Mouse (Mus musculus) hindbrain, embryonic 16.5 days (tissue): Measurements from ENCODE around the gene Sugp2. TPM values are rescaled to one million over a fixed set of nuclear protein-coding genes. Genes with fewer than 3 reads are reported as not detected.
A peak's percentile ranks its signal among the peaks of the same experiment; 100 is the strongest.

ENCODE experiments used
- ATAC-seq: fragments of 200-750 bp; cut with Nextera tagmentation; 2 replicates; pipeline ENCODE4 v1.8.0; 2017; ENCODE audit warnings: moderate TSS enrichment, moderate library complexity
- H3K27ac ChIP-seq: fragments of 300-500 bp; sonication (generic); 2 replicates; pipeline ENCODE4 v1.5.1; 2014; ENCODE audit warnings: low read depth, mild to moderate bottlenecking, control low read depth, low read length, moderate library complexity
- H3K27me3 ChIP-seq: fragments of 300-500 bp; sonication (generic); replicated peaks from 2 replicates; pipeline ENCODE4 v1.6.1; 2014; ENCODE audit warnings: low read length; ENCODE audit not compliant: control insufficient read depth, insufficient read depth
- H3K36me3 ChIP-seq: fragments of 300-500 bp; sonication (generic); 2 replicates; pipeline ENCODE4 v1.6.1; 2014; ENCODE audit warnings: mild to moderate bottlenecking, low read length, moderate library complexity, mixed read lengths; ENCODE audit not compliant: control insufficient read depth, insufficient read depth
- H3K4me1 ChIP-seq: fragments of 300-500 bp; sonication (generic); 2 replicates; pipeline ENCODE4 v1.6.1; 2014; ENCODE audit warnings: low read depth, low read length; ENCODE audit not compliant: control insufficient read depth, insufficient read depth
- H3K4me2 ChIP-seq: fragments of 300-500 bp; sonication (generic); 2 replicates; pipeline ENCODE4 v1.6.1; 2014; ENCODE audit warnings: mild to moderate bottlenecking, low read length, control low read depth, moderate library complexity
- H3K4me3 ChIP-seq: fragments of 300-500 bp; sonication (generic); 2 replicates; pipeline ENCODE4 v1.5.1; 2014; ENCODE audit warnings: mild to moderate bottlenecking, low read length, control low read depth, moderate library complexity
- H3K9ac ChIP-seq: fragments of 300-500 bp; sonication (generic); 2 replicates; pipeline ENCODE4 v1.6.1; 2014; ENCODE audit warnings: low read depth, mild to moderate bottlenecking, control low read depth, low read length, moderate library complexity
- H3K9me3 ChIP-seq: fragments of 300-500 bp; sonication (generic); 2 replicates; pipeline ENCODE4 v1.6.1; 2014; ENCODE audit warnings: mild to moderate bottlenecking, low read length, moderate library complexity; ENCODE audit not compliant: control insufficient read depth
- WGBS: fragments of 180-500 bp; shearing (Covaris S2); extraction: QIAGEN DNeasy Blood & Tissue Kit; methylation state at CpG from one replicate; pipeline ENCODE4 v1.1.7; 2014; 5-methylcytosine and 5-hydroxymethylcytosine counted together
- polyA plus RNA-seq: library from polyadenylated mRNA; unstranded; fragments of >200 nt; fragmentation: Nextera tagmentation; extraction: Ambion mirVana; gene quantifications from 2 replicates; pipeline ENCODE4 v1.2.1, GENCODE M21; 2015

The Sugp2 gene
- polyA plus RNA-seq, 1 experiment from 2014 or later, result 85.1 TPM

DNA sequence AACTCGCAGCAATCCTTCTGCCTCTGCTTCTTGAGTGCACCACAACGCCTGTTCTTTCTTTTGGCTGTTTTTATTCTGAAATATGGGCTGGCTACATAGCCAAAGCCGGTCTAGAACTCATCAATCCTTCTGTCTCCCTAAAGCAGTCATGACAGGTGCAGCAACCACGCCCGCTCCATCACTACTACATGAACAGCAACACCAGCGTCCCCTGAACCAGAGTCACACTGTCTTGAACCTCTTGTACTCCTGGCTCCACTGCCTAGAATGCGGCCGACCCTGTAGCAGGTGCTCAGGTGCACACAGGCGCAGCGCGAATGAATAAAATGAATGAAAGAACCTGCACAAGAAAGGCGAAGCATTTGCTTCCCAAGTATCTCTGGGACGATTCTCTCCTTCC is 420 bp upstream of the Sugp2 start:
- peak; percentile 28 for ATAC-seq
- peak overlapping the region; percentile 97 for H3K9ac ChIP-seq
- peaks cover 36% of the 10 kb centered on the region for H3K36me3 ChIP-seq
- 6% methylated on average over 13 of the region's 13 CpGs for whole genome bisulfite sequencing
- H3K27ac ChIP-seq, result peak overlapping the region; percentile 97
- peak overlapping the region; percentile 81 for H3K4me3 ChIP-seq
- peaks cover 24% of the 10 kb centered on the region for H3K4me1 ChIP-seq
- peak overlapping the region; percentile 87 for H3K4me2 ChIP-seq
- no peaks in the 10 kb centered on the region for H3K9me3 ChIP-seq
- H3K27me3 ChIP-seq, result no peaks in the 10 kb centered on the region

DNA sequence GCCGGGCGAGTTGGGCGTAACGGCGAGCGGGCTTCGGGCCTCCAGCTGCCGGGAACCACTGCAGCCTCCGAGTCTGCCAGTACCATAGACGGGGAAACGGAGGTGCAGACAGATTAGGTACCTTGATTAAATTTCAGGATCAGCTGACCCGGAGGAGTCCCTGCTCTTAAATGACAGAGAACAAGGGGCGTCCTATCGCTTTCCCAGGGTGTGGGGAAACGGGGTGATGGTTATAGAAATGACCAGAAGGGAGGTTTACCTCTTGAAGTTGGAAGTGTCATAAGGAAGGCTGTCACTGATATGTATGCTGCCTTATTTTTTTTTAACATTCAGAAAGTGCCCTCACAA is 729 bp downstream of the Sugp2 start:
- no peak for ATAC-seq
- H3K27ac ChIP-seq, result peak overlapping the region; percentile 97
- peaks cover 29% of the 10 kb centered on the region for H3K36me3 ChIP-seq
- H3K4me3 ChIP-seq, result peak overlapping the region; percentile 81
- peak overlapping the region; percentile 97 for H3K9ac ChIP-seq
- H3K27me3 ChIP-seq, result no peaks in the 10 kb centered on the region
- H3K9me3 ChIP-seq, result no peaks in the 10 kb centered on the region
- H3K4me2 ChIP-seq, result peak overlapping the region; percentile 56
- H3K4me1 ChIP-seq, result peaks cover 24% of the 10 kb centered on the region
- 0% methylated on average over 15 of the region's 15 CpGs for WGBS

DNA sequence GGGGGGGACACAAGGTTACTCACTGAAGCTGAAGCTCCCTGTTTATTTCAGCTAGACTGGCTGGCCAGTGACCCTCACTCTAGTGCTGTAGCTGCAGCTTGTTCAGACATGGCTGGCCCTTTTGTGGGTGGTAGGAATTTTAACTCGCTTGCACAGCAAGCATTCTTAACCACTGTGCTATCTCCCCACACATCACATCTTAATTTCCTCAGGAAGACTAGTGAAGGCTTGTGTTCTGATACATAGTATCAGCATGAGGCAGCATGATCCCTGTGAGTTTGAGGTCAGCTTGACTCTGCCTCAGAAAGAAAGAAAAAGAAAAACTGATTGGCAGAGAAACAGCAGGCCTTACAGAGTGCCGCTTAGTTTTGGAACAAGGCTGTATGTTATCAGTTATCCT is 3.8 kb downstream of the Sugp2 start:
- Histone ChIP-seq H3K36me3 (peaks cover 43% of the 10 kb centered on the region), H3K4me1 (peaks cover 18% of the 10 kb centered on the region), H3K4me3 (no peak overlapping the region), H3K9me3 (no peaks in the 10 kb centered on the region), H3K27me3 (no peaks in the 10 kb centered on the region), H3K27ac (no peak overlapping the region), H3K9ac (no peak overlapping the region), H3K4me2 (no peak overlapping the region)
- WGBS, result 89% methylated on average over 2 of the region's 2 CpGs
- no peak for ATAC-seq

DNA sequence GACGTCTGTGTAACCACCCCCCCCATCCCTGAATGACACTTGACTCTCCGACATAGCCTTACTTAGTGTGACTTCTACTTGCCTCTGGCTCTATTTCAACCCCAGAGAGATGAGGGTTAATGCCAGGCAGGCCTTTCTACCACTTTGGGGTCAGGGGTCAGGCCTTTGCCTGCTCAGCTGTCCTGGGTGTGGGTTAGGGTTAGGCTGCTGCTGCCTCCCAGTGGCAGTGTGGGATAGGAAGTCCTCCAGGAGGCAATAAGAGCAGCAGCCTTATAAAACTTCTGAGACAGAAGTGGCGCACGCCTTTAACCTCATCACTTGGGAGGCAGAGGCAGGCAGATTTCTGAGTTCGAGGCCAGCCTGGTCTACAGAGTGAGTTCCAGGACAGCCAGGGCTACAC is 6.6 kb downstream of the Sugp2 start:
- WGBS, result 94% methylated on average over 5 of the region's 5 CpGs
- H3K4me3 ChIP-seq, result no peak overlapping the region

DNA sequence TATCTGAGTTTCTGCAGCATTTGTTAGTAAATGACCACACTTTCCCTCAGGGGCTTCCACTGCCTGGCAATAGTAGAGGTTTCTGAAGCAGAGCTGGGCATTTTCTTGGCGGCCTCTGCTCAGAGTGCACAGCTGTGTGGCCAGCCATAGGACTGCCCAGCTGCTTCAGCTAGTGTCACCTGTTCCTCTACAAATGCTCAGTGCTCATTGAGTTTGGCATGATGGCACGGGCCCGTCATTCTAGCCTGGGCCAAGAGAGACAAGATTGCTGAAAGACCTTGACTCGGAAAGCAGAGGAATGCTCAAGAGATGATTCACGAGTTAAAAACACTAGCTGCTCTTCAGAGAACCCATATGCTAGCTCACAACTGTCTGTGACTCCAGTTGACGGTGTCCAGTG is 12.6 kb downstream of the Sugp2 start:
- no peaks in the 10 kb centered on the region for H3K9me3 ChIP-seq
- H3K27ac ChIP-seq, result no peak overlapping the region
- WGBS, result 88% methylated on average over 6 of the region's 6 CpGs
- H3K27me3 ChIP-seq, result no peaks in the 10 kb centered on the region
- ATAC-seq, result no peak
- no peak overlapping the region for H3K9ac ChIP-seq
- no peak overlapping the region for H3K4me3 ChIP-seq
- peaks cover 11% of the 10 kb centered on the region for H3K4me1 ChIP-seq
- H3K36me3 ChIP-seq, result peaks cover 52% of the 10 kb centered on the region
- H3K4me2 ChIP-seq, result no peak overlapping the region

More for the DNA sequence above, 6.6 kb downstream of the Sugp2 start:
- peaks cover 14% of the 10 kb centered on the region for H3K4me1 ChIP-seq
- H3K36me3 ChIP-seq, result peaks cover 60% of the 10 kb centered on the region
- no peaks in the 10 kb centered on the region for H3K9me3 ChIP-seq
- ATAC-seq, result no peak
- H3K9ac ChIP-seq, result no peak overlapping the region
- H3K27ac ChIP-seq, result no peak overlapping the region
- H3K4me2 ChIP-seq, result no peak overlapping the region
- no peaks in the 10 kb centered on the region for H3K27me3 ChIP-seq

DNA sequence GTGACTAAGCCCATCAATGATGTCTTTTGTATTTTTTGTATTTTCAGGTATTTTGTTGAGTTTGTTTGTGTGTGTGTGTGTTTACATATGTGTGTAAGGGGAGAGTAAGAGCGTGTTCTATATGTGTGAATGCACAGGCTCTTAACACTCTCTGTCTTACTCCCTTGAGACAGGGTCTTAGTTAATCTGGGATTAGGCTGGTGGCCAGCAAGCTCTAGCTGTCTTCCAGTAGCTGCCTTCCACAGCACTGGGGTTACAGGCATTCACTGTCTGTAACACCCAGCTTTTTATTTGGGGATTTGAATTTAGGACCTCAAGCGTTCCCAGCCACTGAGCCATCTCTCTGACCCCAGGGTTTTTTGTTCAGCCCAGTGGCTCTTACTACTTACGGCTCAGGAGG is 13.8 kb downstream of the Sugp2 start:
- Histone ChIP-seq H3K36me3 (peaks cover 56% of the 10 kb centered on the region), H3K27me3 (no peaks in the 10 kb centered on the region), H3K9ac (no peak overlapping the region), H3K27ac (no peak overlapping the region), H3K4me1 (peaks cover 11% of the 10 kb centered on the region), H3K4me3 (no peak overlapping the region), H3K9me3 (no peaks in the 10 kb centered on the region), H3K4me2 (no peak overlapping the region)
- no peak for ATAC-seq
- 73% methylated on average over 3 of the region's 3 CpGs for WGBS

DNA sequence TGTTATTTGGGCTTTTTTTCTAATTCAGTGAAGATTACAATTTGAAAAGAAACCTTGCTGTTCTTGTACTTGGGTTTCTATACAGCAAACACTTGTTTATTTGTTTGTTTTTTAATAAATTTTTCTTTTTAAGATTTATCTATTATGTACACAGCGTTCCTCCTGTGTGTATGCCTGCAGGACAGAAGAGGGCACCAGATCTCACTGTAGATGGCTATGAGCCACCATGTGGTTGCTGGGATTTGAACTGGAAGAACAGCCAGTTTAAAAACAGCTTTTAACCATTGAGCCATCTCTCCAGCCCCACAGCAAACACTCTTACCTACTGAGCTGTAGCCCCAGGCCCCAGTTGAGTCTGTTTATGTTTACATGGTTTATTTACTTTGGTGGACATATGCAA is 20.6 kb downstream of the Sugp2 start:
- ATAC-seq, result no peak
- no peaks in the 10 kb centered on the region for H3K9me3 ChIP-seq
- 87% methylated on average over 1 of the region's 1 CpGs for WGBS

DNA sequence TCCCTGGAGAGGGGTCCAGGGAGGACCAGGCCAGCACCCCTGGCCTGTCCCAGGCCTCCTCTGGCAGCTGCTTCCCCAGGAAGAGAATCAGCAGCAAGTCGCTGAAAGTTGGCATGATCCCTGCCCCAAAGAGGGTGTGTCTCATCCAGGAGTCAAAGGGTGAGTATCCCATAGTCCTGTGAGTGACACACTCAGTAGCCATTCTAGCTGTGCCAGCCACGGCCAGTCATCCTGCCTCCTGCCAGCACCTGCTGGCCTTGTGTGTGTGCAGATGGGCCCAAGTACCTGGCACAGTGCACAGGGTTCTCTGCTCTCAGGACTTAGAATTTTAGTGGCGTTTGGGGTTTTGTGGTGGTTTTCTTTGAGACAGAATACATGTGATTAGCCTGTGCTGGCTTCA is 23.4 kb downstream of the Sugp2 start:
- WGBS, result 89% methylated on average over 3 of the region's 3 CpGs
- no peaks in the 10 kb centered on the region for H3K4me1 ChIP-seq
- H3K9me3 ChIP-seq, result no peaks in the 10 kb centered on the region
- peaks cover 44% of the 10 kb centered on the region for H3K36me3 ChIP-seq
- no peak overlapping the region for H3K9ac ChIP-seq
- ATAC-seq, result no peak
- no peak overlapping the region for H3K4me3 ChIP-seq
- no peaks in the 10 kb centered on the region for H3K27me3 ChIP-seq
- H3K27ac ChIP-seq, result no peak overlapping the region
- no peak overlapping the region for H3K4me2 ChIP-seq

More for the DNA sequence above, 20.6 kb downstream of the Sugp2 start:
- peaks cover 52% of the 10 kb centered on the region for H3K36me3 ChIP-seq
- H3K4me1 ChIP-seq, result no peaks in the 10 kb centered on the region
- H3K27ac ChIP-seq, result no peak overlapping the region
- no peaks in the 10 kb centered on the region for H3K27me3 ChIP-seq
- no peak overlapping the region for H3K9ac ChIP-seq
- no peak overlapping the region for H3K4me2 ChIP-seq
- no peak overlapping the region for H3K4me3 ChIP-seq

DNA sequence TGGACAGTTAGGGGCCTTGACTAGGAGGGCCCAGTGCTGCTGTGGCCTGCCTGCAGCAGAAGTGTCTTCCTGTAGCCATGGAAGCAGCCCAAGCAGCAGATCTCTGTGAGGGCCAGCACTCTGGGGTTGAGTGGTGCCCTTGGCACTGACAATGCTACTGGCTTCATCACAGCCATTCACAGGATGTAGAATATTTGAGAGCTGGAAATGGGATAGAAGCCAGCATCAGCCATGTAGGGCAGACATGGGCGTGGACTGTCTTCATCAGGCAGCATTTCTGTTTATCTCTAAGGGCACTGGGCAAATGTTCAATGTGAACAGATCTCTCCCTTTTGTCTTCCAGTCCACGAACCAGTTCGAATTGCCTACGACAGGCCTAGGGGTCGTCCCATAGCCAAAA is 24.6 kb downstream of the Sugp2 start:
- Histone ChIP-seq H3K4me1 (no peaks in the 10 kb centered on the region), H3K36me3 (peaks cover 43% of the 10 kb centered on the region), H3K9ac (no peak overlapping the region), H3K27me3 (no peaks in the 10 kb centered on the region), H3K4me2 (no peak overlapping the region), H3K4me3 (no peak overlapping the region), H3K9me3 (no peaks in the 10 kb centered on the region), H3K27ac (no peak overlapping the region)
- 96% methylated on average over 5 of the region's 5 CpGs for WGBS
- no peak for ATAC-seq

DNA sequence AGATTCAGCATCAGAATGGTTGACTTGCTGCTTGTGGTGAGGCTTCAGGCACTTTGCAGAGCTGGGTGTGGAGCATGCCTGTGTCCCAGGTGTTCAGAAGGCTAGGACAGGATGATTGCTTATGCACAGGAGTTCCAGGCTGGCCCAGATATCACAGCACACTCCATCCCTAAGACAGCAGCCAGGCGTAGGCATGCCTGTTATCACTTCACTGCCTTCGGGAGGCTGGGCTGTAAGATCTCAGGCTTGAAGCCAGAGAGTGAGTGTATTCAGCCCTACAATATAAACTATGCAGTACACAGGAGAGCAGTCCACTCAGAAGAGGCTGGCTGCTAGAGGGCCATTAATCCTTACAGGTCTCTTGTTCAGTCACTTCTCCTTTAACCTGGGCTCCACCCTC is 25.0 kb downstream of the Sugp2 start:
- Histone ChIP-seq H3K27ac (no peak overlapping the region), H3K9ac (no peak overlapping the region), H3K36me3 (peaks cover 43% of the 10 kb centered on the region), H3K9me3 (no peaks in the 10 kb centered on the region), H3K4me3 (no peak overlapping the region), H3K4me1 (no peaks in the 10 kb centered on the region), H3K27me3 (no peaks in the 10 kb centered on the region), H3K4me2 (no peak overlapping the region)
- ATAC-seq, result no peak
- 92% methylated on average over 2 of the region's 2 CpGs for WGBS
